Comparison of ENCODE assay signal across 23 mouse cellular contexts in the genomic region with DNA sequence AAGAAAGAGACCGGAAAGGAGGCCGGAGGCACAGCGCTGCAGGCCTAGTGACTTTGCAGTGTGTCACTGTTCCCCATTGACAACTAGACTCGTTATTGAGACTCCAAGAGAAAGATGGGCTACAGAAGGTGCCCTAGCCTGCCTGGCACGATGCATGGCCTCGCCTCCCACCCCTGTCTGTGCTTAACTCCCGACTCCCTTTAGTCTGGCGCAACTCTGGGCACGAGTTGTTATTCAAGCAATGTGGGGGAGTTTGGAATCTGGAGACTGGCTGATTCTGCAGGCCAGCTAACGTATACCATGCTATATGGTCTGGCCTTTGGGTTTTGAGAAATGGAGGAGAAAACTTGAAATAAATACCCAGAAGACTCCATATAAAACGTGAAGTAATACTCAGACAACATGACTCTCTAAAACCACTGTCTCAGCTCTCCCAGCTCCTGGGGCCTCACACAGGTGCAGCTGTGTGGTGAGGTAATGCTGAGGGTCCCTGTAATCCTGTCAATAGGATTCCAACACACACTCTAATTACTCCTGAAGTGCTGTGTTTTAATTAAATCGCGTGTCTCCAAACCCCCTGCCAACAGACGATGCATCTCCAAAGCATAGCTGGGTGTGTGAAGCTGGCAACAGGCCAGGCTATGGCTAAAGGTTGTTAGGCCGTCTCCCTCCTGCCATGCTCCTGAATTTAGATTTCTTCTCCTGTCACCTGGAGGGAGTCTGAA. TPM values are rescaled to one million over a fixed set of nuclear protein-coding genes. Genes with fewer than 3 reads are reported as not detected.
DNase-seq lines count a peak whose midpoint lies in the region; ATAC-seq and TF ChIP-seq lines count a peak whose summit lies in the region.
"Had no signal": no experiment of that assay in that cellular context is flagged by ENCODE, and none has a peak within 500 bp of the region (broad histone marks: within the 10 kb centered on the region; RNA-seq: fewer than 3 reads in every experiment).

No protein-coding gene starts in this region.

- no peak overlapping the region for H3K27ac ChIP-seq in forebrain, embryonic 16.5 days (ENCODE audit: low read length)
- H3K27ac ChIP-seq in forebrain, embryonic 15.5 days (replicated peaks) = no peak overlapping the region
- no peak overlapping the region for H3K27ac ChIP-seq in hindbrain, postnatal 0 days
- no peak overlapping the region for H3K27ac ChIP-seq in hindbrain, embryonic 13.5 days
- H3K27ac ChIP-seq in midbrain, embryonic 13.5 days = no peak overlapping the region
- no peak overlapping the region for H3K27ac ChIP-seq in midbrain, embryonic 15.5 days
- H3K27ac ChIP-seq: kidney, embryonic 15.5 days; limb, embryonic 15.5 days; liver, embryonic 14.5 days had no signal

- no peaks in the 10 kb centered on the region for H3K36me3 ChIP-seq in forebrain, embryonic 16.5 days (ENCODE audit: control insufficient read depth, insufficient read depth)
- H3K36me3 ChIP-seq in forebrain, embryonic 15.5 days = no peaks in the 10 kb centered on the region
- no peaks in the 10 kb centered on the region for H3K36me3 ChIP-seq in hindbrain, postnatal 0 days (ENCODE audit: insufficient read depth, low read length)
- H3K36me3 ChIP-seq in hindbrain, embryonic 13.5 days = no peaks in the 10 kb centered on the region
- no peaks in the 10 kb centered on the region for H3K36me3 ChIP-seq in midbrain, embryonic 13.5 days
- H3K36me3 ChIP-seq in midbrain, embryonic 15.5 days (replicated peaks) = no peaks in the 10 kb centered on the region
- H3K36me3 ChIP-seq: heart, embryonic 12.5 days; kidney, embryonic 15.5 days; limb, embryonic 15.5 days had no signal

- TF ChIP-seq CTCF in hindbrain, postnatal 0 days (IDR thresholded peaks at IDR 0.05; ENCODE audit: low read depth) = no peak

- H3K27me3 ChIP-seq in forebrain, embryonic 16.5 days (replicated peaks; ENCODE audit: control insufficient read depth, insufficient read depth, low read length) = no peaks in the 10 kb centered on the region
- no peaks in the 10 kb centered on the region for H3K27me3 ChIP-seq in forebrain, embryonic 15.5 days
- no peaks in the 10 kb centered on the region for H3K27me3 ChIP-seq in hindbrain, postnatal 0 days (ENCODE audit: insufficient read depth, low read length)
- H3K27me3 ChIP-seq in hindbrain, embryonic 13.5 days = no peaks in the 10 kb centered on the region
- no peaks in the 10 kb centered on the region for H3K27me3 ChIP-seq in midbrain, embryonic 13.5 days
- H3K27me3 ChIP-seq in midbrain, embryonic 15.5 days (replicated peaks) = no peaks in the 10 kb centered on the region
- H3K27me3 ChIP-seq: heart, embryonic 12.5 days; kidney, embryonic 15.5 days; limb, embryonic 15.5 days had no signal

- no peaks in the 10 kb centered on the region for H3K4me1 ChIP-seq in forebrain, embryonic 16.5 days (replicated peaks; ENCODE audit: control insufficient read depth, insufficient read depth, low read length)
- no peaks in the 10 kb centered on the region for H3K4me1 ChIP-seq in forebrain, embryonic 15.5 days
- H3K4me1 ChIP-seq in hindbrain, postnatal 0 days (ENCODE audit: insufficient read depth, low read length) = 0 out of 2 replicates have a peak, but pooled peaks cover 2% of the 10 kb centered on the region
- 0 out of 2 replicates have a peak, but pooled peaks cover 2% of the 10 kb centered on the region for H3K4me1 ChIP-seq in hindbrain, embryonic 13.5 days (replicated peaks)
- no peaks in the 10 kb centered on the region for H3K4me1 ChIP-seq in midbrain, embryonic 13.5 days (replicated peaks)
- no peaks in the 10 kb centered on the region for H3K4me1 ChIP-seq in midbrain, embryonic 15.5 days
- H3K4me1 ChIP-seq: heart, embryonic 12.5 days; kidney, embryonic 15.5 days; limb, embryonic 15.5 days had no signal

- no peak overlapping the region for H3K9ac ChIP-seq in forebrain, embryonic 16.5 days (replicated peaks; ENCODE audit: low read depth, low read length)
- H3K9ac ChIP-seq in forebrain, embryonic 15.5 days (replicated peaks) = no peak overlapping the region
- no peak overlapping the region for H3K9ac ChIP-seq in hindbrain, postnatal 0 days (replicated peaks; ENCODE audit: low read length)
- H3K9ac ChIP-seq in hindbrain, embryonic 13.5 days = no peak overlapping the region
- H3K9ac ChIP-seq in midbrain, embryonic 13.5 days (replicated peaks) = no peak overlapping the region
- H3K9ac ChIP-seq in midbrain, embryonic 15.5 days = no peak overlapping the region
- H3K9ac ChIP-seq: heart, embryonic 12.5 days; kidney, embryonic 15.5 days; limb, embryonic 15.5 days; liver, embryonic 14.5 days; lung, embryonic 14.5 days had no signal

- no peaks in the 10 kb centered on the region for H3K9me3 ChIP-seq in forebrain, embryonic 16.5 days (ENCODE audit: control insufficient read depth, low read length)
- H3K9me3 ChIP-seq in forebrain, embryonic 15.5 days = no peaks in the 10 kb centered on the region
- H3K9me3 ChIP-seq in hindbrain, postnatal 0 days (ENCODE audit: low read length) = no peaks in the 10 kb centered on the region
- 0 out of 2 replicates have a peak, but pooled peaks cover 3% of the 10 kb centered on the region for H3K9me3 ChIP-seq in hindbrain, embryonic 13.5 days
- peaks cover 5% of the 10 kb centered on the region; the same call in 1 of the 2 replicates for H3K9me3 ChIP-seq in midbrain, embryonic 13.5 days
- no peaks in the 10 kb centered on the region for H3K9me3 ChIP-seq in midbrain, embryonic 15.5 days
- H3K9me3 ChIP-seq: kidney, embryonic 15.5 days; limb, embryonic 15.5 days had no signal

- no peak overlapping the region for H3K4me3 ChIP-seq in forebrain, embryonic 16.5 days (replicated peaks; ENCODE audit: low read length)
- no peak overlapping the region for H3K4me3 ChIP-seq in forebrain, embryonic 15.5 days
- H3K4me3 ChIP-seq in hindbrain, postnatal 0 days (ENCODE audit: low read length) = no peak overlapping the region
- no peak overlapping the region for H3K4me3 ChIP-seq in hindbrain, embryonic 13.5 days
- H3K4me3 ChIP-seq in midbrain, embryonic 13.5 days (replicated peaks) = no peak overlapping the region
- no peak overlapping the region for H3K4me3 ChIP-seq in midbrain, embryonic 15.5 days
- H3K4me3 ChIP-seq: heart, embryonic 12.5 days; kidney, embryonic 15.5 days; limb, embryonic 15.5 days had no signal

- 48% methylated on average over 15 of the region's 15 CpGs for whole genome bisulfite sequencing in forebrain, embryonic 16.5 days
- WGBS in forebrain, embryonic 15.5 days = 50% methylated on average over 15 of the region's 15 CpGs
- 66% methylated on average over 15 of the region's 15 CpGs for WGBS in hindbrain, postnatal 0 days
- WGBS in hindbrain, embryonic 13.5 days = 74% methylated on average over 15 of the region's 15 CpGs
- WGBS in midbrain, embryonic 13.5 days = 76% methylated on average over 15 of the region's 15 CpGs
- WGBS in midbrain, embryonic 15.5 days = 71% methylated on average over 15 of the region's 15 CpGs

- 0 out of 2 replicates have a peak, but pooled peaks have one; percentile 28 for ATAC-seq in forebrain, embryonic 16.5 days
- ATAC-seq in forebrain, embryonic 15.5 days (replicated peaks) = no peak
- no peak for ATAC-seq in hindbrain, postnatal 0 days
- ATAC-seq in hindbrain, embryonic 13.5 days (ENCODE audit: low FRiP score) = no peak
- 0 out of 2 replicates have a peak, but pooled peaks have one; percentile 48 for ATAC-seq in midbrain, embryonic 13.5 days
- ATAC-seq in midbrain, embryonic 15.5 days (replicated peaks) = no peak
- ATAC-seq: CD4-positive, CD25-positive, alpha-beta regulatory T cell, adult 4 months had no signal

- peak; percentile 33 for DNase-seq in hindbrain, postnatal 0 days (ENCODE audit: low spot score)
- DNase-seq in right cerebral cortex, postnatal 36 days (ENCODE audit: low spot score in 2 of 2) = peak; percentile 35
- no peak for DNase-seq in right cerebral cortex, postnatal 10 days (ENCODE audit: low spot score in 2 of 2)
- DNase-seq: adrenal gland, postnatal 14 days; cerebellum, adult 9-10 months; gastrocnemius, postnatal 14 days; heart, adult 18-20 months; heart, postnatal 14 days; kidney, adult 11 months; lung, embryonic 14.5 days; thymus, adult 18-20 months; thymus, postnatal 36 days had no signal

- no peak overlapping the region for H3K4me2 ChIP-seq in forebrain, embryonic 16.5 days (ENCODE audit: low read length)
- no peak overlapping the region for H3K4me2 ChIP-seq in forebrain, embryonic 15.5 days (replicated peaks)
- no peak overlapping the region for H3K4me2 ChIP-seq in hindbrain, postnatal 0 days (ENCODE audit: low read depth, low read length)
- H3K4me2 ChIP-seq in hindbrain, embryonic 13.5 days = no peak overlapping the region
- H3K4me2 ChIP-seq in midbrain, embryonic 13.5 days (replicated peaks) = no peak overlapping the region
- H3K4me2 ChIP-seq in midbrain, embryonic 15.5 days = no peak overlapping the region
- H3K4me2 ChIP-seq: heart, embryonic 12.5 days; kidney, embryonic 15.5 days; limb, embryonic 15.5 days; lung, embryonic 14.5 days had no signal

RNA-seq across cellular contexts. Expression of gene Myrip, which starts 21.6 kb away (rescaled TPM):
- 1.6 and 2.2 TPM in 2 replicates for polyA plus RNA-seq in forebrain, embryonic 16.5 days (2015; fragmentation: Nextera tagmentation; extraction: Ambion mirVana)
- polyA plus RNA-seq in forebrain, embryonic 15.5 days (2015; fragmentation: Nextera tagmentation; extraction: Ambion mirVana) = 1.5 and 2.3 TPM in 2 replicates
- 22.4 and 22.8 TPM in 2 replicates for total RNA-seq in hindbrain, postnatal 0 days (2014; rRNA removed)
- polyA plus RNA-seq in hindbrain, postnatal 0 days (2015; fragmentation: Nextera tagmentation; extraction: Ambion mirVana) = 7.0 and 7.5 TPM in 2 replicates
- 3.7 and 4.3 TPM in 2 replicates for polyA plus RNA-seq in hindbrain, embryonic 13.5 days (2015; fragmentation: Nextera tagmentation; extraction: Ambion mirVana)
- polyA plus RNA-seq in midbrain, embryonic 13.5 days (2015; fragmentation: Nextera tagmentation; extraction: Ambion mirVana) = 2.5 and 4.1 TPM in 2 replicates
- 5.2 and 6.5 TPM in 2 replicates for polyA plus RNA-seq in midbrain, embryonic 15.5 days (2015; fragmentation: Nextera tagmentation; extraction: Ambion mirVana)
- total RNA-seq: megakaryocyte, adult 5-6 weeks had no signal
- polyA plus RNA-seq: CD4-positive, CD25-positive, alpha-beta regulatory T cell, adult 4 months had no signal

Comparison
In these comparisons a context has a peak if more than half of its experiments do, and no peak if none do; other contexts are left out.
1. ATAC-seq: peak in forebrain, embryonic 16.5 days (single experiment) and midbrain, embryonic 13.5 days (single experiment); none in forebrain, embryonic 15.5 days (single experiment), hindbrain, postnatal 0 days (single experiment), hindbrain, embryonic 13.5 days (single experiment) and midbrain, embryonic 15.5 days (single experiment).
2. DNase-seq: peak in hindbrain, postnatal 0 days (single experiment) and right cerebral cortex, postnatal 36 days (2 of 2); none in right cerebral cortex, postnatal 10 days (0 of 2).